Mouse (Mus musculus) G1E (cell line): ENCODE measurements at regions not wholly inside any gene's neighbourhood (a gene's known extent, or its start where the extent isn't known, plus 50 kb on each side); places are given as distances from the start of the nearest gene placed in this dataset.

Experiments used
- ATAC-seq: 2 replicates; pipeline ENCODE4 v1.8.0; 2016; ENCODE audit warnings: mild to moderate bottlenecking; ENCODE audit not compliant: insufficient number of reproducible peaks, poor library complexity, low FRiP score, severe bottlenecking; ENCODE audit errors: extremely low read depth
- DNase-seq: peaks from one replicate; pipeline ENCODE4 v3.0.0; 2012; ENCODE audit warnings: low spot score
- H3K27me3 ChIP-seq: 2 replicates; pipeline ENCODE4 v1.6.1; 2012; ENCODE audit warnings: mild to moderate bottlenecking, low read length, inconsistent platforms; ENCODE audit not compliant: insufficient read depth
- H3K36me3 ChIP-seq: replicated peaks from 2 replicates; pipeline ENCODE3; 2012; ENCODE audit warnings: mild to moderate bottlenecking, inconsistent platforms
- H3K4me1 ChIP-seq: 2 replicates; pipeline ENCODE4 v1.6.1; 2012; ENCODE audit warnings: low read depth, low read length, inconsistent platforms, mixed read lengths; ENCODE audit not compliant: insufficient read depth
- H3K4me3 ChIP-seq: 2 replicates; pipeline ENCODE4 v1.5.1; 2012; ENCODE audit warnings: low read depth, mild to moderate bottlenecking, inconsistent platforms, low read length, moderate library complexity, mixed read lengths
- H3K9me3 ChIP-seq: replicated peaks from 2 replicates; pipeline ENCODE4 v1.6.1; 2012; ENCODE audit warnings: inconsistent platforms
- CTCF ChIP-seq: IDR thresholded peaks from 2 replicates; pipeline ENCODE4 v1.5.1; 2012; ENCODE audit warnings: low read depth, low read length, inconsistent platforms, mixed read lengths
- GATA1 ChIP-seq: IDR thresholded peaks from 2 replicates; pipeline ENCODE4 v1.6.1; 2012; ENCODE audit warnings: borderline replicate concordance, low read length, inconsistent platforms, mixed read lengths
- GATA2 ChIP-seq: IDR thresholded peaks from 2 replicates; pipeline ENCODE4 v1.6.1; 2012; ENCODE audit warnings: low read depth, low read length, inconsistent platforms, borderline replicate concordance
- POLR2AphosphoS5 ChIP-seq: IDR thresholded peaks from 2 replicates; pipeline ENCODE4 v1.6.1; 2012; ENCODE audit warnings: low read depth, low read length, inconsistent platforms; ENCODE audit not compliant: insufficient replicate concordance
- TAL1 ChIP-seq: conservative IDR thresholded peaks from 2 replicates; pipeline ENCODE4 v1.6.1; 2012; ENCODE audit warnings: low read depth, low read length, inconsistent platforms, mixed read lengths

DNA sequence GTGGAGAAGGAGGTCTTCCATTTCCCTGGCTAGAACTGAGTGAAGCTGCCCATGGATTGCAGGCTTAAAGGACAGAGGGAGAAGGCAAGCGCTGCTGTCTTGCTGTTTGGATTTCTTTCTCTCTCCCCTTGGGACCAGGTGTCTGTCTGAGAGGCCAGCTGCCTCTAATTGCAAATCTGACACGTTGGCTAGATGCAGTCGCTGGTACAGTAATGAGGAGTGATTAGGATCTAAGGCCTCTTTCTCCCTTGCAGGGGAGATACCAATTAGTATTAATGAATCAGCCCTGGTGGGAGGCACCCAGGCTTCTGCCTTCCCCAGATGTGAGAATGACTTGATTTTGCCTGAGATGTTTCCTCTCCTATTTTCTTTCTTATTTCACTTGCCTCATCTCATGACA, 100.1 kb upstream of the Lyplal1 start:
- H3K9me3 ChIP-seq, result peaks cover 23% of the 10 kb centered on the region
- DNase-seq (no peak), ATAC-seq (no peak; the same call in 1 of the 2 replicates)
- H3K27me3 ChIP-seq, result no peaks in the 10 kb centered on the region
- H3K36me3 ChIP-seq, result no peaks in the 10 kb centered on the region
- no peaks in the 10 kb centered on the region for H3K4me1 ChIP-seq
- TF ChIP-seq CTCF, result no peak
- TF ChIP-seq TAL1, result no peak
- no peak overlapping the region for H3K4me3 ChIP-seq

GRCm38 (mm10) chr1:186204151-186204550, 87.0 kb upstream of the Lyplal1 start:
- Histone ChIP-seq H3K4me1 (no peaks in the 10 kb centered on the region; the same call in 1 of the 2 replicates), H3K27me3 (no peaks in the 10 kb centered on the region), H3K4me3 (no peak overlapping the region), H3K9me3 (peaks cover 11% of the 10 kb centered on the region), H3K36me3 (no peaks in the 10 kb centered on the region)
- DNase-seq, result no peak
- TF ChIP-seq GATA2, result no peak
- ATAC-seq, result no peak

DNA sequence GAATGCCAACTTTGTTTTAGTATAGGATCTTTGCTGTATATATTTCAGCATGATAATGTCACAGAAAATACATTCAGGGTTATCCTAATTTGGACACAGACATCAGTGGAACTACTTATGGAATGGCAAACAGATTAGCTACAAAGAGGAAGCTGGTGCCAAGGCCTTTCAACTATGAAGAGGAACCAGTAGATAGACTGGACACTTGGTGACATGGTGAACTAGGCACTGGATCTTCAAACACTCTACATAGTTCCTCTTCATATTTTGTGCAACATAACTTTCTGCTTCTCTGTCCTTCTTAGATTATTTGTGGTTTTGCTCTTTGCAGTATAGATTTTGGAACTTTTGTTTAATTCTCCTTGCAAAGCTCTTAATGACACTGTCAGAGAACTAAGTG, 85.4 kb upstream of the Lyplal1 start:
- Histone ChIP-seq H3K36me3 (no peaks in the 10 kb centered on the region), H3K9me3 (peaks cover 14% of the 10 kb centered on the region), H3K4me3 (no peak overlapping the region), H3K4me1 (no peaks in the 10 kb centered on the region; the same call in 1 of the 2 replicates), H3K27me3 (no peaks in the 10 kb centered on the region)
- TF ChIP-seq POLR2AphosphoS5 (no peak), GATA1 (no peak), CTCF (no peak), TAL1 (no peak), GATA2 (no peak)
- DNase-seq (no peak), ATAC-seq (no peak)

GRCm38 (mm10) chr1:186198391-186198790, 81.3 kb upstream of the Lyplal1 start:
- DNase-seq (no peak), ATAC-seq (no peak)
- peaks cover 16% of the 10 kb centered on the region for H3K9me3 ChIP-seq
- H3K4me3 ChIP-seq, result no peak overlapping the region
- H3K36me3 ChIP-seq, result no peaks in the 10 kb centered on the region
- H3K27me3 ChIP-seq, result no peaks in the 10 kb centered on the region
- H3K4me1 ChIP-seq, result no peaks in the 10 kb centered on the region
- no peak for TF ChIP-seq TAL1
- no peak for TF ChIP-seq GATA1
- no peak for TF ChIP-seq POLR2AphosphoS5
- TF ChIP-seq GATA2, result no peak
- no peak for TF ChIP-seq CTCF

DNA sequence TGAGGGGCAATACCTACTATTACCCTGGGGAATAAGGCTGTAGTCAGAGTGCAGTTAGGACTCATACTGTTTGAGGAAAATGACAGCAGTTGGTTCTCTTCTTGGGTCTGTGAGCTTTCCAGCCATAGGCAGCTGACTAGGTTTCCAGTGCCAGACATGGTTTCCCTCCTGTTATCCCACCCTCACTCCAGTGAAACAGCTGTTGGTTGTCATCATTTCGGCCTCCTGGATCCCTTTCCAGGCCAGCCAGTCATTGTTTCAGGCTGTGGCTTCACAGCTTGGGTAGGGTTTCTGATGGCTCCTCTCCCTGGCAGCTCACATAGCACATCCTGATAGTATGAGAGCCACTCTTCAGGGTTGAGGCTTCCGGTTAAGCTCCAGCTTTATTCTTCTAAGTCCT, 79.9 kb upstream of the Lyplal1 start:
- ATAC-seq, result no peak

GRCm38 (mm10) chr1:186189390-186189789, 72.3 kb upstream of the Lyplal1 start:
- TF ChIP-seq CTCF (no peak), TAL1 (no peak), GATA1 (no peak), GATA2 (no peak), POLR2AphosphoS5 (no peak)
- H3K27me3 ChIP-seq, result no peaks in the 10 kb centered on the region
- DNase-seq (no peak), ATAC-seq (no peak)
- H3K9me3 ChIP-seq, result peaks cover 19% of the 10 kb centered on the region
- no peaks in the 10 kb centered on the region for H3K36me3 ChIP-seq
- no peaks in the 10 kb centered on the region for H3K4me1 ChIP-seq
- H3K4me3 ChIP-seq, result no peak overlapping the region

More for the DNA sequence above, 79.9 kb upstream of the Lyplal1 start:
- no peak for TF ChIP-seq GATA1
- no peak for TF ChIP-seq GATA2
- no peak for TF ChIP-seq POLR2AphosphoS5
- no peak for TF ChIP-seq CTCF
- TF ChIP-seq TAL1, result no peak
- Histone ChIP-seq H3K4me3 (no peak overlapping the region), H3K27me3 (no peaks in the 10 kb centered on the region), H3K4me1 (no peaks in the 10 kb centered on the region), H3K9me3 (peaks cover 16% of the 10 kb centered on the region), H3K36me3 (no peaks in the 10 kb centered on the region)
- no peak for DNase-seq

DNA sequence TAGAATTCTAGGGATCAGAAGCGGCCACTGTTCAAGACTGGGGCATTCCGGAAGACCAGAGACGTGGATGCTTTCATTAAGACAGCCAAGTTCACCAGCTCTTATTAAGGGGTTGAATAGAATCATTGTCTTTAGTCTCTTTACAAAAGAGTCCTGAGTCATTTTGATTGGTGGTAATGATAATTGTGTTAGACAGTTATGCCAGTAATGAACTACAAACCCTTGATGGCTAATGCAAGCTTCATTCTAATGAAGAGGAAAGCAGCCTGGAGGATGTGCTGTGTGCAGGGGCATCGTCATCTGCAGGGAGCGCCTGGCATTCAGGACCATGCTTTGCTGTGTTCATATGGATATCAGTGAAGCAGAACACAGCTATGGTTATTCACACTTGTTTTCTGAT, 70.3 kb upstream of the Lyplal1 start:
- no peaks in the 10 kb centered on the region for H3K27me3 ChIP-seq
- no peak overlapping the region for H3K4me3 ChIP-seq
- TF ChIP-seq CTCF, result no peak
- TF ChIP-seq GATA2, result no peak
- TF ChIP-seq GATA1, result no peak
- no peak for TF ChIP-seq TAL1
- TF ChIP-seq POLR2AphosphoS5, result no peak
- DNase-seq (no peak), ATAC-seq (no peak)
- H3K9me3 ChIP-seq, result peaks cover 31% of the 10 kb centered on the region
- H3K36me3 ChIP-seq, result no peaks in the 10 kb centered on the region
- no peaks in the 10 kb centered on the region for H3K4me1 ChIP-seq
